Mouse (Mus musculus) heart, adult 2 months (tissue): Measurements from ENCODE around the gene Chsy1.

ENCODE experiments used
- CTCF ChIP-seq: fragments of 200-600 bp; IDR thresholded peaks from 2 replicates; pipeline ENCODE4 v1.8.1; 2022; ENCODE audit warnings: antibody characterized with exemption, mild to moderate bottlenecking, moderate library complexity
- POLR2A ChIP-seq: fragments of 200-500 bp; IDR thresholded peaks from 2 replicates; pipeline ENCODE4 v1.6.1; 2011; ENCODE audit warnings: mild to moderate bottlenecking, low read depth, low read length, control low read depth; ENCODE audit not compliant: insufficient read depth

- no peak for TF ChIP-seq CTCF
- no peak for TF ChIP-seq POLR2A
These were observed 52.5 kb downstream of the Chsy1 start for GRCm38 (mm10) chr7:66161836-66162235.
